Mouse (Mus musculus) thymus, adult 2 months (tissue): ENCODE results near the gene Usp33.

Experiments used
- CTCF ChIP-seq: fragments of 200-500 bp; IDR thresholded peaks from 2 replicates; pipeline ENCODE4 v1.5.1; 2012; ENCODE audit warnings: mild to moderate bottlenecking, control low read depth, low read length, moderate library complexity, borderline replicate concordance; ENCODE audit not compliant: control insufficient read depth, poor library complexity, insufficient read depth; ENCODE audit errors: extremely low read depth
- POLR2A ChIP-seq: fragments of 200-500 bp; IDR thresholded peaks from 2 replicates; pipeline ENCODE4 v1.6.1; 2012; ENCODE audit warnings: mild to moderate bottlenecking, low read length, control low read depth, moderate library complexity; ENCODE audit not compliant: control insufficient read depth, poor library complexity, insufficient read depth; ENCODE audit errors: extremely low read depth

DNA sequence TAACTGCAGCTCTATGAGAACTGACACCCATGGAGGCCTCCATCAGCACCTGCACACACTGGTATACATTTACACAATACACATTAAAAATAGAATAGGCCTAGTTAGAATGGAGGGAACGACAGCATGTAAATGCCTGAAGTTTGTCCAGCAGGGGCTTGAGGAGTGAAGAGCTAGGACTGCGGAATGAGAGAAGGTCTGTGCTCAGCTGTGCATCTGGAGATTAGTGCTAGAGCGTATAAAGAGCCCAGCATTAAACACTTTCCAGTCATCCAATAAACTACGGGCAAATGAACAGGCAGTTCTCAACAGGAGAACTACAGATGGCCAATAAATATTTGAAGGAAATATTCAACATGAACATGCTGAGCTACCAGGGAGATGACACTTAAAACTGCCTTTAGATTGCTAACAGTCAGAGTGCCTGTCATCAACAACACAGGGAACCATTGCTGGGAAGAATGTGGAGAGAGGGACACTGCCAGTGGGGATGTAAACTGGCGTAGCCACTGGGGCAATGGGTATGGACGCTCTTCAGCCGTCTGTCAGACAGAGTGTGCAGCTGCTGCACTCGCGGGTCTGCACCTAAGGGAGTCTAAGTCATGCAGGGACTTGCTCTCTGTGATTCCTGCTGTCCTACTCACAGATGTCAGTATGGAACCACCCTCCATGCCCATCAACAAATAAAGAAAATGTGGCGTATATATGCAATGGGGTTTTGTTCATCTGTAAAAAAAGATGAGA is 7.3 kb downstream of the Usp33 start:
- TF ChIP-seq POLR2A (no peak), CTCF (no peak)
